Mouse (Mus musculus): Measurements from ENCODE around the gene Slc16a8. TPM values are rescaled to one million over a fixed set of nuclear protein-coding genes. Genes with fewer than 3 reads are reported as not detected.

Slc16a8 gene
- not detected for polyA plus RNA-seq (2017; shearing (Covaris generic))

- no peak for ATAC-seq
Measured at GRCm38 (mm10) chr15:79254661-79255060, at the start of gene Slc16a8. Gene Slc16a8, minus strand, starts transcription at chr15:79254761.

- ATAC-seq, result no peak
Measured at GRCm38 (mm10) chr15:79303725-79304124, 49.2 kb upstream of the Slc16a8 start.

GRCm38 (mm10) chr15:79299563-79300155 is 45.1 kb upstream of the Slc16a8 start:
- ATAC-seq, result no peak

DNA sequence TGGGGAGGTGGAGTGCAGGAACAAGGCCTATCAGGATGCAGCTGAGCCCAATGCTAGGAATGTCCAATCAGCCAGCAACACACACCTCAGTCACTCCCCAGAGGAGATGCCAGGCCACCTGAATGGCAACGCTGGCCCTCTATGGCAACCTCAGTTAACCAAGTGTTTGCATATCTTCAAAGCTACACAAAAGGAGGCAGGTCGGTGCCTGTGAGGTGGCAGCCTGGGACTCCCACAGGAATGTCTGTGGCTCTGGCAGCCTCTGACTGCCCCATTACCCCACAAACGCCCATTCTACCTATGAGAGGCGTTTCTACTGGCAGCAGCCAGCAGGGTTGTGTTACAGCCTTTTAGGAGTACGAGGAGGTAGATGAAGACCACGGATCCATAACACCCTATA is 44.0 kb upstream of the Slc16a8 start:
- no peak for ATAC-seq

GRCm38 (mm10) chr15:79292779-79293178 is 38.2 kb upstream of the Slc16a8 start:
- no peak for ATAC-seq

- no peak for ATAC-seq
Measured at GRCm38 (mm10) chr15:79290340-79290739, 35.8 kb upstream of the Slc16a8 start.

- ATAC-seq, result no peak
Measured at GRCm38 (mm10) chr15:79289441-79289840, 34.9 kb upstream of the Slc16a8 start.

DNA sequence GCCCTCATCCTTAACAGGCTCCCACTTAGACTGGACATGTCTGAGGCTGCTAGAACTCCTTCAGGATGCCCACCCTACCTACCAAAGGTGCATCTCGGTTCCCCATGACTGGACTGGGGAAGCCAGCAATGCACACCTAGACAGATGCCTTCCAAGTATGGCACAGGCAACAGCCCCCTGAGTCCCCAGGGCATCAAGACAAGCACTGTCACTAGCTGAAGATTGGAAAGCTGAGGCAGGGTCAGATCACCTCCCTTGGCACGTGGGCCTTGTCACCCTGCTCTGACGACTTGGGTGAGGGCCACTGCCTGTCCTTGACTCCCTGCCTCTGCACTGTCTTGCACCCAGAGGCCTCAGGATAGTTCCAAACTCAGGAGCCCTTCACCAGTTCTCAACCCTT is 33.8 kb upstream of the Slc16a8 start:
- ATAC-seq, result no peak

DNA sequence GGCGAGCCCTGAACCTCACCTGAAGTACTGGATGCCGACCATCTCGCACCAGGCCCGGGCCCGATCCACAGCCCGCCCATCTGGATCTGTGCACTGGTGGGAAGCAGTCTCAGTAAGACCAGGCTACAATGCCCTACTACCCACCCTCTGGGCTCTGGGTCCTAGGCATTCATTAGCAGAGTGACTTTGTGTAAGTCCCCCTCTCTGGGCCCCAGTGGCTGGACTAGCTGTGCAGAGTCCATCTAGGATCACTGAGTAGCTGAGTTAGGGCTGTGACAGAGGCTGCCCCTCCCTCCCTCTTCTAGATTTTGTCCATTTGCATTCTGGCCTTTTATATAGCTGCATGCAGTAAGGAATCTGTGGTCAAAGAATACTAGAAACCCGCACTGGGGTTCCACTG is 32.5 kb upstream of the Slc16a8 start:
- ATAC-seq, result no peak

DNA sequence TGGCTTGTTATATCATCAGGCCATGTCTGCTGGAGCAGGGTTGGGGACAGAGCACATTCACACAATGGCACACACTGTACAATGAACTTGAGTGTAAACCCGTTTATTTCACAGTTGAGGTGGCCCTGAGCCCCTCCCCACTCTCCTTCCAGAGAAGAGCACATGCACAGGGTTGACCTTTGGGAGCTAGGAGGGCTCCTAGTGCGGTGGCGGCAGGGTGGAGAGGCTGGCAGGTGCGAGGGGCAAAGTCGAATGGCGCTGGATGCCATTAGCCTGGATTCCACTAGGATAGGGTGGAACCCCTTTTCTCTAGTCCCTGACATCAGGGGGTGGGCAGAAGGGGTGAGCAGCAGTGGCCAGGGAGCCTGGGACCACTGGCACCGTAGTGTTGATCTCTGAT is 31.6 kb upstream of the Slc16a8 start:
- ATAC-seq, result no peak

DNA sequence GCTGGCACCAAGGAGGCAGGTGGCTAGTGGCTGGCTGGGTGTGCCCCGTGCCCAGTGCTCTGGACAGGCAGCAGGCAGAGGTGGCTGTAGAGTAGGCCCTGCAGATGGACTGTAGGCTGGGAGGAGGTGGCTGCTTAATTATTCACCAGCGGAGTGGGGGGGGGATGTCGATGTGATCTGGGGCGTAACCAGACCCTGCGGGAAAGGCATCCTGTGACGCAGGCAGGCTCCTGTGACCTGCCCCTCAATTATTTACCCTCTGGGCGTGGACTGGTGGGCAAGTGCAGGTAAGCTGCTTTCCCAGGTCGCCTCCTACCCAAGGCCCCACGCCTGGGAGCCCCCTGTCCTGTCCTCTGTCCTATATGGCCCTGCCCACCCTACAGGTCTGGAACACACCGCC is 30.8 kb upstream of the Slc16a8 start, which contains the start of gene Baiap2l2:
Gene Baiap2l2 (minus strand): TSS at position 139 of the 400 bp plus-strand sequence.
- no peak for ATAC-seq

DNA sequence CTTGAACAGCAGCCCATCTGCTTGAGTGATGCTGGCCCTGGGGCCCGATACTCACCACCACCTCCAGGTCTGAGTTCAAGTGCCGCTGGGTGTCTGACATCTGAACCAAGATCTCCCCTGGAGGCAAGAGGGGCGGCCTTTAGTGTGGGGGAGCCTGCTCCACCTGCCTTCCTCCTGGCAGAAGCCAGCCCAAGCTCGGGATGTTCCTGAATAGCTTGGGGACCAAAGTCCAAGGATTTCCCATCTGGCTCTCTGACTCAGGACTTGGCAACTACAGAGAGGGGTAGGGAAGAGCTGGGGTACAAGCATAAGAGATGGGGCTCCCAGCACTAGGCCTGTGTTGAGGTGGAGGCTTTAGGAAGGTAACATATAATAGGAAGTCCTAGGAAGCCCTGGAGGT is 28.8 kb upstream of the Slc16a8 start:
- ATAC-seq, result no peak

DNA sequence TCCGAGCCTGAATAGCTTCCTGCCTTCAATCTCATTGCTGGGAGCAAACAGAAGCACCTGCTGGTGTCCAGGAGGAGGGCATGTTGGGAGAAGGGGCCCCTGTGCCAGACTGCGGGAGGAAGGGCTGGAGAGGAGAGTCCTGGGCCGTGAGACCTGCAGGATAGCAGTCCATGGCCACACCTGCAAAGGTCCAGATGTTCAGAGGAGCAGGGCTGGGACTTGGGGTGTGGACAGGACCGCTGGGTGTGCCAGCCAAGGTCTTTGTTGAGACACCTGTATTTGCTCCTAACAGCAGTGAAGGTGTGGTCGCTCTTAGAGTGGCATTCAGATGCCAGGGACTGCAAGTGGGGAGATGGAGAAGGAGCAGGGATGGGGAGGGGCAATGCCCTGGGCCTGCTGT is 27.9 kb upstream of the Slc16a8 start:
- ATAC-seq, result no peak

DNA sequence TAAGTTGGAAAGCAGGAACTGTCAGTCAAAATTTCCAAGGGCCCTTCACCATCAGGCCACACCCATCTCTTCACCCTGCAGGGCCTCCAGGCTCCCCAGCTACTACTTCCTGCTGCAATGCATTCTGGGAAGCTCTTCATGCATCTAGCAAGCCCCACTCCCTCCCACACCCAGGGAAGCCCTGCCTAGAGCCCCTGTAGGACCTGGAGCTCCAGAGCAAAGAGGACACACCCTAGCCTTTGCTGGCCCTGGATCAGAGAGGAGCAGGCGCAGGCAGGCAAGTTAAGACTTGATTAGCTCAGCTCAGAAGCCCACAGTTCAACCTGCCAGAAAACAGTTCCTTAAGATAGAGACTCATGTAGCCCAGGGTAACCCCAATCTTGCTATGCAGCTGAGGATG is 26.8 kb upstream of the Slc16a8 start:
- peak; percentile 89 for ATAC-seq

DNA sequence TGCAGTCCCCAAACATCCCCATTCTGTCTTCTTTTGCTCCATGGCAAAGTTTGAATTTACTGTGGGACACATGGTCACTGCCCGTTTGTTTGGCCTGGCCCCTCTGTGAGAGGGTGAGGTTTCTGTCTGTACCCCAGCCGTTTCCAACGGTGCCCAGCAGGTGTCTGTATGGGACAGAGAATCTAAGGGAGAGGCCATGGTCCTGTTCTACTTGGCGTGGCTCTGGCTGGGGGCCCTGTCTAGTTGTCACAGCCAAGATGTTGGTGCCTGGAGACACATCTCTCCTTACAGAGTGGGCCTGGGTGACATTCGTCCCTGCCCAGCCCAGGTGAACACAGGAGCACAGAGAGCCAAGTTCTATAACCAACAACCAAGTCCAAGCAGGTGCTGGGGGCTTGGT is 26.3 kb upstream of the Slc16a8 start:
- ATAC-seq, result no peak

GRCm38 (mm10) chr15:79280209-79280608 is 25.6 kb upstream of the Slc16a8 start:
- no peak for ATAC-seq

DNA sequence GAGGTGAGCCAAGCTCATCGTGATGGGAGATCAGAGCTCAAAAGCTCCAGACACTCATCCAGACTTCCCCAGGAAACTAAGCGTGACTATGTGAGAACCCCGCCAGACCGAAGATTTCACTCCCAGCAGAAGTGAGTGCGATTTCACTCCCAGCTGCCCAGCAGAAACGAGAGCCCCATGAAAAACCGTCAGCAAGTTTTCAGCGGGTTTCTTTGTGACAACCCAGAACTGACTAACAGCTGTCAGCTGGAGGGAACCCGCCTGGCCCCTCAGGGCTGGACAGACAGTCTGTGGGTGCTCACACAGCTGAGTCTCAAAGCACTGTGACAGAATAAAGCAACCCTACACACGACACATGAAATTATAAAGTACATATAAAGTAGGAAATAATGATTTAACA is 23.2 kb upstream of the Slc16a8 start:
- ATAC-seq, result no peak

- no peak for ATAC-seq
Measured at GRCm38 (mm10) chr15:79273020-79273419, 18.5 kb upstream of the Slc16a8 start.

- ATAC-seq, result peak; percentile 65
Measured at GRCm38 (mm10) chr15:79271124-79271746, 16.7 kb upstream of the Slc16a8 start.

DNA sequence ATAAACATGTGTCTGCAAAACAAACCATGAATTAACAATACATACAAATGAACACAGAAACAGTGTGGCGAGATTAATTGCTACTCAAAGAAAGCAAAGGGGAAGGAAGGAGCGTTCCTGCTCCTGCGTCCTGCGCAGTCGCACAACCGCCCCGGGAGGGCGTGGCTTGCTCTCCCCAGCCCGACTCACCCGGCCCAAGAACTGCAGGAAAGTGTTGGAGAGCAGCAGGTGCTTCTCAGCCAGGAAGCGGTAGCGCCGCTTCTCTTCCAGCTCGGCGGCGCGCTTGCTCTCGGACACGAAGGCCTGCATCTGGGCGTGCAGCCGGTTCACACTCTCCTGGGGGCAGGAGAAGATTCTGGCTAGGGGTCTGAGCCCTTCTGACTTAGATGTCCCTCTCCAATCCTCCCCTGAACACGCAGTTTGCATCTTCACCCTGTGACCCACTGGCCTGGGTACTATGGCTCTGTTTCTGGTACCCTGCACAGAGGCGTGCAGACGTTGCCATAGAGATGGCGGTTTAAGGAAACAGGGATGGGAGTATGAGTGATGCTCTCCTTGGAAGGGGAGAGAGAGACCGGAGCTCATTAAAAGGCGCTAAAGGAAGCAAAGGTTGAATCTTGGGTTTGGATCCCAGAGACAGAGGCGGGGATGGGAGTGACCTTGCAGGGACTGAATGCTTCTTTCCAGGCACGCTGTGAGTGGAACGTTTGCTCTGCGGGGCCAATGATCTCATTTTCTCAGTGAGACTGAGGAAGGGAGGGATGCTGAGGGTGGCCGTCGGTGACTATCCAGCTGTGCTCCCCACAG is 16.0 kb upstream of the Slc16a8 start:
- peak; percentile 94 for ATAC-seq

GRCm38 (mm10) chr15:79268521-79268920 is 14.0 kb upstream of the Slc16a8 start:
- ATAC-seq, result no peak

GRCm38 (mm10) chr15:79265384-79265783 is 10.8 kb upstream of the Slc16a8 start:
- peak; percentile 29 for ATAC-seq

- ATAC-seq, result no peak
Measured at GRCm38 (mm10) chr15:79263726-79264125, 9.2 kb upstream of the Slc16a8 start.

- no peak for ATAC-seq
Measured at GRCm38 (mm10) chr15:79262786-79263309, 8.3 kb upstream of the Slc16a8 start.

Data from inflammation-experienced regulatory T-cells, adult 6 months (primary cell).